Mouse (Mus musculus) lung, adult 10 weeks (tissue): ENCODE results near the gene Scrt2. TPM values are rescaled to one million over a fixed set of nuclear protein-coding genes. Genes with fewer than 3 reads are reported as not detected.

Source experiments
- polyA plus RNA-seq: library from polyadenylated mRNA; stranded (reverse); fragments of 350-450 nt; fragmentation: Illumina TruSeq; extraction: RNeasy Lipid Tissue Mini Kit (QIAGEN cat#74804); gene quantifications from one replicate; pipeline ENCODE4 v1.2.3, GENCODE M21; 2014; ENCODE audit warnings: low read depth, low replicate concordance; ENCODE audit not compliant: insufficient read depth

Scrt2 gene
- polyA plus RNA-seq, result not detected

GRCm38 (mm10) chr2:152080685-152081541 is at the start of gene Scrt2:
Gene Scrt2 (plus strand): TSS chr2:152081529.

DNA sequence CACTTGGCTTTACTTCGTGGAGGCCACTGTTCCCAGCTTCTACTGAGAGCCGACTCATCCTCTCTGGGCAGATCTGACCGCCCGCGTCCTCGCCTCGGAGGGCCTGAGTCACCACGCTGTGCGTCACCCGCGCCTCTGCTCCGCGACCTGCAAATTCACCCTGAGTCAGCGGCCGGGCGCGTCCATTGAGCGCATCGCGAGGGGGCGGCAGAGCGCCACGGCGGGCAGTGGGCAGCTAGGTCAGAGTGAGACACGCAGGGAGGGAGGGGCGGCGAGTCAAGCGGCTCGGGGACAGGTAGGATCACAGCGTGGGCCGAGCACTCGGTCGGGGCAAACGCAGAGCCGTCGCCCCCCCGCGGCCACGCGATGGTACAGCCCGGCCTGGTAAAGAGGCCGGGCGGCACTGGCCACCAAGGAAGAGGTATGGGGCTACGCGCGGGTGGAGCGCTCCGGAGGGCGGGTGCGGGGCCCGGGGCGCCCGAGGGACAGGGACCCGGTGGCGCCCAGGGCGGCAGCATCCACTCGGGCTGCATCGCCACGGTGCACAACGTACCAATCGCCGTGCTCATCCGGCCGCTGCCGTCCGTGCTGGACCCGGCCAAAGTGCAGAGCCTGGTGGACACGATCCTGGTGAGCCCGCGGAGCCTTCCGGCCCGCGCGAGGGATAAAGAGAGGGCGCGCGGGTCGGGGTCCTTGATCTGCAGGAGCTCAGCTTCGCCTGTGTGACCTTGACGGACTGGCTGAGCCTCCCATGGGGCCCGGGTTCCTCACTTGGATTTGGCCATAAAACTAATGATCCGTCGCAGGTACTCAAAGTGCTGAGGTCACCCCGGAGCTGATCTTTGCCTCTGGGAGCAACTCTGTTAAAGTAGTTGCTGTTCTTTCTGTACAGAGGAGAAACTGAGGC is 24.2 kb downstream of the Scrt2 start, which contains the start of gene Srxn1:
Srxn1 (plus strand) TSS at position 199 of the 907 bp plus-strand sequence.

DNA sequence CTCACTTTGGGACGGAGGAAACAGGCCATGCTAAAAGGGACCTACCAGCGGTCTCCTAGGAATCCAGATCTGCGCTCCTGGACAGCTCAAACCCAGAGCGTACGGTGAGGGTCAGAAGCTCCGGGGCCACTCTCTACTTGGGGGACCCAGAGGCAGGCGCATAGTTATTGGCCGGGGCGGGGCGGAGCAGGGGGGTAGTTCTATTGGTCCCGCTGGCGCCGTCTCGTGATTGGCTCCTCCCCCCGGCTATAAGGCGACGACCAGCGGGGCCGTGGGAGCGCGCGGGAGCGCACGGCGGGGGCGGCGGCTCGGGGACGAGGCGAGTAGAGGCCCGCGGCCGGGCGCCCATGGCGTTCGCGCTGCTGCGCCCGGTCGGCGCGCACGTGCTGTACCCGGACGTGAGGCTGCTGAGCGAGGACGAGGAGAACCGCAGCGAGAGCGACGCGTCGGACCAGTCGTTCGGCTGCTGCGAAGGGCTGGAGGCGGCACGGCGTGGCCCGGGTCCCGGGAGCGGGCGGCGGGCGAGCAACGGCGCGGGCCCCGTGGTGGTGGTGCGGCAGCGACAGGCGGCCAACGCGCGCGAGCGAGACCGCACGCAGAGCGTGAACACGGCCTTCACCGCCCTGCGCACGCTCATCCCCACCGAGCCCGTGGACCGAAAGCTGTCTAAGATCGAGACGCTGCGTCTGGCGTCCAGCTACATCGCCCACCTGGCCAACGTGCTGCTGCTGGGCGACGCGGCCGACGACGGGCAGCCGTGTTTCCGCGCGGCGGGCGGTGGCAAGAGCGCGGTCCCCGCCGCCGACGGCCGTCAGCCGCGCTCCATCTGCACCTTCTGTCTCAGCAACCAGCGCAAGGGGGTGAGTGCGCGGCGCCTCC is 62.2 kb downstream of the Scrt2 start, which contains the start of gene Tcf15:
Tcf15 (plus strand) TSS at position 283 of the 879 bp plus-strand sequence.

Other genes with a start within 250 kb of the Scrt2 start
- gene Rspo4, start 238.6 kb upstream of the Scrt2 start, polyA plus RNA-seq, result 0.46 TPM
- gene Angpt4, start 170.3 kb upstream of the Scrt2 start, polyA plus RNA-seq, result 0.66 TPM
- gene Fam110a, start 101.3 kb upstream of the Scrt2 start, polyA plus RNA-seq, result 24.8 TPM
- 11.0 TPM for gene Slc52a3, start 85.0 kb upstream of the Scrt2 start, polyA plus RNA-seq
- gene Srxn1, start 24.0 kb downstream of the Scrt2 start, polyA plus RNA-seq, result 13.4 TPM
- 0.76 TPM for gene Tcf15, start 62.0 kb downstream of the Scrt2 start, polyA plus RNA-seq
- 36.7 TPM for gene Csnk2a1, start 145.3 kb downstream of the Scrt2 start, polyA plus RNA-seq
- 38.9 TPM for gene Tbc1d20, start 212.3 kb downstream of the Scrt2 start, polyA plus RNA-seq